Mouse (Mus musculus) left cerebral cortex, postnatal 36 days (tissue): Measurements from ENCODE around the gene Elavl2. TPM values are rescaled to one million over a fixed set of nuclear protein-coding genes. Genes with fewer than 3 reads are reported as not detected.

Experiments
- DNase-seq, 2 experiments: peaks; one replicate each; pipeline ENCODE4 v3.0.0; 2021 to 2022; ENCODE audit warnings: low spot score in 2 of 2, mixed read lengths in 1 of 2
- intact Hi-C: fragments of 180-260 bp; cut with DNase I; formaldehyde crosslinking; loops from one replicate; pipeline ENCODE4 v1.15.1; 2025
- total RNA-seq, 2 experiments: library from RNA; stranded (reverse); gene quantifications; 2 replicates each; pipeline ENCODE4 v1.2.3; 2021

The Elavl2 gene
- total RNA-seq = 100 to 1,000 TPM; 101 to 115 TPM

DNA sequence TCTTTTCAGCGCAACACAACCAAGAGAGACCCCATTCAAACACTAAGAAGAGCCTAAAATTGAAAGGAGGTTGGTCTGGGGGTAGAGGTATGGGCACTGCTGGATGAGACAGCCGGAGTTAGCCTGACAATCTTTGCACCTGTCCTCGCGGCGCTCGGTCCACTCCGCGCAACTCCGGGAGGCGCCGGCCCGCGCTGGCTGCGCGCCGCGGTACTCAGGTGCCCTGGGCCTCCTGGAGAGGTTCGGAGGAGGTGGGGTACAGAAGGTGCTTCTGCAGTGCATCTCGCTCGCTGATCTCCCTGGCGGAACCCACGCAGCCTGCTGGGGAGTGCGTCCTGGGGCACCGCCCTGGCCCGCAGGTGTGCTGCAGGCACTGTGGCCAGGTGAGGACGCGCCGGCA lies at the start of gene Elavl2:
Gene Elavl2 (minus strand): TSS at position 363 of the 400 bp plus-strand sequence.
- no peak for DNase-seq
- intact Hi-C loops = no loop called here

- DNase-seq = no peak
- intact Hi-C loops = no loop called here
These were observed 47.3 kb upstream of the Elavl2 start for GRCm38 (mm10) chr4:91447887-91448286.

DNA sequence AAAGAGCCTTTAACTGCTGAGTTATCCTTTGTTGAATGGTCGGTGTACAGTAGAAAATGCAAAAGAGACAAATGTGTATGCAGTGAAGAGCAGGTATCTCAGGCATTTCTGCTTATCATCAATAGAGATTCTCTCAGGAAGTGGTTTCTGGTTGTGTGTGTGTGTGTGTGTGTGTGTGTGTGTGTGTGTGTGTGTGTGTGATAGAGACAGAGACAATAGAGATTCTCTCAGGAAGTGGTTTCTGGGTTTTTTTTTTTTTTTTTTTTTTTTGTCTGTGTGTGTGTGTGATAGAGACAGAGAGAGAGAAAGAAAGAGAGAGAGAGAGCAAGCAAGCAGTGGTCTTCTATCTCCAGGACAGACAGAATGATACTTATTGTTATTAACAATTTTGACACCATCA lies 15.0 kb upstream of the Elavl2 start:
- intact Hi-C loops = no loop called here
- DNase-seq = no peak

- intact Hi-C loops = no loop called here
- DNase-seq = no peak
These were observed 4.5 kb upstream of the Elavl2 start for GRCm38 (mm10) chr4:91405047-91405446.

DNA sequence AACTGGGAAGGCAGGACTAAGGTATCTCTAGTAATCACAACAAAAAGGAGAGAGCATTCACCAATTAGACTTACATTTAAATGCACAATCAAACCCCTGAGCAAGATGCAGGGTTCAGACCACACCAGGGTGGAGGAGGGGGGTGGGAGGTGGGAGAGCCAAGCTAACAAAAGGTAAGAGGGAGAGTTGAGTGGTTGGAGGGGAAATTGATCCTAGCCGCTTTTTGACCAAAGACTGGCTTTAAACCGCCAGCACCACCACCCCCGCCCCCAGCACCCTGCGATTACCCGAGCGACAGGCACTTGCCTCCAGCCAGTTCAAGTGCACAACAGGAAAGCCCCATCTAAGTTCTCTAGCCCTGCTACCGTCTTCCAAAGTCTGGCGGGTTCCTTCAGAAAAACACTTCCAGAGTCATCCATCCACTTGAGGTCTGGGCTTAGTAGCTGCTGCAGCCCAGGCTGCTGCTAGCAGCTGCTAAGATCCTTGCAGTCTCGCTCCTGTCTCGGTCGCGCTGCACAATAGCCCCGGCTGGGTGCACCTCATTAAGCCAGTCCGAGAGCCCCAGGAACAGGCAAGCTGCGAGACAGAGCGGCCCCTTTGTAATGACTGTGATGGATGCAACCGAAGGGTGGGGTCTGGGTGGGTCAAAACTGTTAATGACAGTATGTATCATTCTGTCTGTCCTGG lies 932 bp downstream of the Elavl2 start:
- DNase-seq = no peak

DNA sequence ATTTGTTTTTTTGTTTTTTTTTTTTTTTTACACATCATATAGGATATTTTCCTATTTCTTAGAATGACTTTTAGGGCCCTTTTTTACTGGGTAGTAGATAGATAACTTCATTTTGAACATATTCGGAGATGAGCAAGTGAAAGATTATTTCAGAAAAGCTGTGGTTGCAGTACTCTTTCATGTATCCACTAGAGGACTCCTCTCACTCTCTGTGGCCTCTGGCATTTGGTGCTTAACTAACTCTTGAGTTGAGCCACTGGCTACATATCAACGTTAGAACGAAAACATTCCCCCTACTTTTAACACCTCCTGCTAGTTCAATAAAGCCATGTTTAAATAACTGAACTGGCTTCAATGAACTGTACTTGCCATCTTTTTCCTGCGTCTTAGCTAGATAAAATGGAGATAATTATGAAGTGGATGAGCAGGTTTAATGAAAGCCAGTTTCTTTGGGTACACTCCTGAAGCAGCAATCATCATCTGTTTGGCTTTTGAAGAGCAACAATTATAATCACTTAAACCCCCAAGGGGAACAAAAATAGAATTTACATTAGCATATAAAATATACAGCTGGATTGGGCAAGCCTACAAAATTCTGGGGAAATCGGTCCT lies 8.5 kb downstream of the Elavl2 start:
- intact Hi-C loops = no loop called here
- no peak for DNase-seq

More for the DNA sequence above, 932 bp downstream of the Elavl2 start:
- intact Hi-C loops = no loop called here

GRCm38 (mm10) chr4:91387701-91388100 lies 12.9 kb downstream of the Elavl2 start:
- intact Hi-C loops = no loop called here
- no peak for DNase-seq

GRCm38 (mm10) chr4:91381201-91381627 lies 19.4 kb downstream of the Elavl2 start:
- intact Hi-C loops = no loop called here
- DNase-seq = no peak

GRCm38 (mm10) chr4:91380341-91381117 lies 20.1 kb downstream of the Elavl2 start:
- DNase-seq = no peak
- intact Hi-C loops = no loop called here

DNA sequence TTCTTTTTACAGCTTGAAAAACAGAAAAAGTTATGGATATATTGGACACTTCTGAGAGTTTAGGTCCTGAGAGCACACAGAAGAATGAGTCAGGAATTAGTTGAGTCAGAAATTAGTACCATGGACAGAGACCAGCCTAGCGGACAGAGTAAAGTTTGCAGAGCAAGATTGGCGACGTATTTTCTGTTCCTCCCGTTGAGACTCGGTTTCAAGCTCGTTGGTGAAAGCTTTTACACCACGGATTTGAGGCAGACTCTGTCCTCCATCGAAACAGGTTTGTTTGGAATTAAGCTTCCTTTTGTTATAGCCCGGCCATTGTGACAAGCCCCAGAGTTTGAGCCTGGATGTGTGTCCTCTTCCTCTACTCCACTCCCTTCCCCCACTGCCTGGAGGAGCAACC lies 21.0 kb downstream of the Elavl2 start:
- DNase-seq = no peak
- intact Hi-C loops = loop anchor here (10.0 kb wide), 2 partner anchors 295 to 1955 kb away; partner anchors contain the start of gene Tusc1

DNA sequence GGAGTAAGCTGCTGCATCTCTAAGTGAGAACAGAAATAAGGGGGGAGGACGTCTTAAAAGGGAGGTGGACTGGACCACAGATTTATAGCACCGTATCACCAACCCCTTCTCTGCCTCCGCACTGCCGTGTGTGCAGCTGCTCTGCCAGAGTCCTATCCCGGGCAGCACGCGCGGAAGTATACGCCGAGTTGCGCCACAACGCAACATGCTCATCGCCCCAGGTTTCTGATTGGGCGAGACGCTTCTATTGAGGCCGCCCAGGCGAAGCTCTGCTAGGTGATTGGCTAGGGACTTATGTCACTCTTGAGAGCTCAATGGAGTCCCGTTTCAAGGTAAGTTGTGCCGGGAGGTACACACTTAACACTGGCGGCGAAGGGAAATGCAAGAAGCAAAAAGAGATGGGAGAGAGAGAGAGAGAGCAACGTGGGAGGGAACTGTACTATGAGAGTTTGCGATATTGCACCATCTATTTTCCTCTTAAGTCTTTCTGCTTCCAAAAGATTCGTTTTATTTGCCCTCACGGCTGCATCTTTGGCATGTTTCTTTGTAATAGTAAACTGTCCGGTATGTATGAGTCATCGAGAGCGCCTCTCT lies 24.2 kb downstream of the Elavl2 start:
- intact Hi-C loops = loop anchor here (10.0 kb wide), 2 partner anchors 292 to 1958 kb away; partner anchors contain the start of gene Tusc1
- DNase-seq = peak; percentile 96 to 97

GRCm38 (mm10) chr4:91375372-91375687 lies 25.3 kb downstream of the Elavl2 start:
- DNase-seq = peak in 1 of 2 experiments; percentile 33
- intact Hi-C loops = loop anchor here (10.0 kb wide), 2 partner anchors 291 to 1959 kb away; partner anchors contain the start of gene Tusc1

GRCm38 (mm10) chr4:91374571-91375371 lies 25.8 kb downstream of the Elavl2 start:
- peak; percentile 62 to 64 for DNase-seq
- intact Hi-C loops = loop anchor here (5.0 to 10.0 kb wide), 3 partner anchors 82 to 1960 kb away; partner anchors contain the start of gene Tusc1

- DNase-seq = no peak
- intact Hi-C loops = loop anchor here (5.0 to 10.0 kb wide), 3 partner anchors 81 to 1962 kb away; partner anchors contain the start of gene Tusc1
These were observed 27.7 kb downstream of the Elavl2 start for GRCm38 (mm10) chr4:91372844-91373243.

DNA sequence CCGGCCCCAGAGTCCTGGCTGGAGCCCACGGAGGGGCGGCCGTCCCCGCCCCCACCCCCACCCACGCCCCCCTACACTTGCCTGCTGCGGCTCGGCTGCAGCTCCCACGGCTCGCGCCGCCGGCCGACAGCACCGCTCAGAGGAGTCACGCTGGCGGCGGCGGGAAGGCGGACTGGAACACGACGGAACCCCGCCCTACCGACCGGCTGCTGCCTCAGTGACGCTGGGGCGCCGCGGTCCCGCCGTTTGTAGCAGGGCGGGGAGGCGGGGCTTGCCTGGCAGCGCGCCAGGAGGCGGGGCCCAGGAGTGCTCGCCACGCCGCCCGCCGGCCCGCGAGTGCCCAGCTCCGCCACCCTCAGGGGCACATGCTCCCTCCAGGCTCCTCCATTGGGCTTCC lies 28.8 kb downstream of the Elavl2 start:
- peak; percentile 85 to 87 for DNase-seq
- intact Hi-C loops = loop anchor here (5.0 to 10.0 kb wide), 3 partner anchors 80 to 1963 kb away; partner anchors contain the start of gene Tusc1

- peak; percentile 78 to 83 for DNase-seq
- intact Hi-C loops = loop anchor here (5.0 to 10.0 kb wide), 3 partner anchors 79 to 1964 kb away; partner anchors contain the start of gene Tusc1
These were observed 29.3 kb downstream of the Elavl2 start for GRCm38 (mm10) chr4:91371131-91371818.

- DNase-seq = no peak
- intact Hi-C loops = no loop called here
These were observed 35.3 kb downstream of the Elavl2 start for GRCm38 (mm10) chr4:91365276-91365675.

- no peak for DNase-seq
- intact Hi-C loops = no loop called here
These were observed 36.6 kb downstream of the Elavl2 start for GRCm38 (mm10) chr4:91363963-91364362.
